Comparison of ENCODE assay signal across 9 mouse cellular contexts in genomic region chr15:103376837-103377269, GRCm38 (mm10). TPM values are rescaled to one million over a fixed set of nuclear protein-coding genes. Genes with fewer than 3 reads are reported as not detected.
DNase-seq lines count a peak whose midpoint lies in the region; ATAC-seq and TF ChIP-seq lines count a peak whose summit lies in the region.
"Had no signal": no experiment of that assay in that cellular context is flagged by ENCODE, and none has a peak within 500 bp of the region (broad histone marks: within the 10 kb centered on the region; RNA-seq: fewer than 3 reads in every experiment).

No protein-coding gene starts in this region.

- no peaks in the 10 kb centered on the region for H3K27me3 ChIP-seq in embryonic facial prominence, embryonic 11.5 days (ENCODE audit: control insufficient read depth, insufficient read depth, low read length)
- no peaks in the 10 kb centered on the region for H3K27me3 ChIP-seq in intestine, embryonic 15.5 days (replicated peaks)

- 0 out of 2 replicates have a peak, but pooled peaks have one; percentile 41 for ATAC-seq in embryonic facial prominence, embryonic 11.5 days (replicated peaks; ENCODE audit: insufficient number of reproducible peaks, low FRiP score, low TSS enrichment, low read depth)
- ATAC-seq in intestine, embryonic 15.5 days: peak; percentile 57

- no peaks in the 10 kb centered on the region for H3K9me3 ChIP-seq in embryonic facial prominence, embryonic 11.5 days (replicated peaks; ENCODE audit: control insufficient read depth, low read length)
- H3K9me3 ChIP-seq in intestine, embryonic 15.5 days: no peaks in the 10 kb centered on the region

- H3K36me3 ChIP-seq in embryonic facial prominence, embryonic 11.5 days (replicated peaks; ENCODE audit: control insufficient read depth, insufficient read depth, low read depth, low read length): no peaks in the 10 kb centered on the region
- H3K36me3 ChIP-seq in intestine, embryonic 15.5 days: no peaks in the 10 kb centered on the region

- no peak overlapping the region for H3K27ac ChIP-seq in embryonic facial prominence, embryonic 11.5 days (replicated peaks; ENCODE audit: low read depth, low read length)
- H3K27ac ChIP-seq in intestine, embryonic 15.5 days: peak overlapping the region; percentile 71
- no peak overlapping the region for H3K27ac ChIP-seq in layer of hippocampus, adult 2 months
- H3K27ac ChIP-seq: hindbrain, embryonic 14.5 days had no signal

- WGBS in embryonic facial prominence, embryonic 11.5 days: 66% methylated on average over 8 of the region's 8 CpGs
- WGBS in intestine, embryonic 15.5 days: 32% methylated on average over 8 of the region's 8 CpGs

- no peak overlapping the region for H3K9ac ChIP-seq in embryonic facial prominence, embryonic 11.5 days (replicated peaks; ENCODE audit: low read length)
- no peak overlapping the region for H3K9ac ChIP-seq in intestine, embryonic 15.5 days
- H3K9ac ChIP-seq: hindbrain, embryonic 14.5 days had no signal

- H3K4me2 ChIP-seq in embryonic facial prominence, embryonic 11.5 days (ENCODE audit: low read depth, low read length): no peak overlapping the region
- no peak overlapping the region; the same call in 1 of the 2 replicates for H3K4me2 ChIP-seq in intestine, embryonic 15.5 days (replicated peaks)
- H3K4me2 ChIP-seq: hindbrain, embryonic 14.5 days had no signal

- no peaks in the 10 kb centered on the region for H3K4me1 ChIP-seq in embryonic facial prominence, embryonic 11.5 days (ENCODE audit: control insufficient read depth, insufficient read depth, low read length)
- H3K4me1 ChIP-seq in intestine, embryonic 15.5 days (replicated peaks): peaks cover 21% of the 10 kb centered on the region

- H3K4me3 ChIP-seq in embryonic facial prominence, embryonic 11.5 days (ENCODE audit: low read depth, low read length): no peak overlapping the region
- H3K4me3 ChIP-seq in intestine, embryonic 15.5 days (replicated peaks): no peak overlapping the region
- H3K4me3 ChIP-seq in layer of hippocampus, adult 2 months: no peak overlapping the region

- peak; percentile 71 to 81 for DNase-seq in heart, adult 18-20 months
- DNase-seq in heart, adult 8-10 months (ENCODE audit: low spot score): no peak
- peak; percentile 12 for DNase-seq in embryonic facial prominence, embryonic 11.5 days (ENCODE audit: low spot score)
- DNase-seq in lung, postnatal 4 days: peak; percentile 15 to 44
- no peak for DNase-seq in layer of hippocampus, postnatal 36 days
- DNase-seq in embryo, embryonic 10 days (ENCODE audit: low spot score): no peak
- no peak for DNase-seq in layer of hippocampus, adult 2 months (ENCODE audit: low spot score in 2 of 2)

- no peak for TF ChIP-seq CTCF in layer of hippocampus, adult 2 months (conservative IDR thresholded peaks at IDR 0.05)

RNA-seq across cellular contexts. Expression of gene Itga5, which starts 10.3 kb away (rescaled TPM):
- total RNA-seq in heart, adult 18-20 months (2021): 10 to 100 TPM; 30.8 to 37.3 TPM
- total RNA-seq in heart, adult 8-10 months (2022): 10 to 100 TPM; 27.8 to 40.2 (median 33.7) TPM
- polyA plus RNA-seq in embryonic facial prominence, embryonic 11.5 days (2014; fragmentation: Nextera tagmentation; extraction: Ambion mirVana): 24.6 and 29.6 TPM in 2 replicates
- polyA plus RNA-seq in intestine, embryonic 15.5 days (2015; fragmentation: Nextera tagmentation; extraction: Ambion mirVana): 44.8 and 45.5 TPM in 2 replicates
- 1 to 10 TPM; 1.4 to 1.9 TPM for total RNA-seq in layer of hippocampus, postnatal 36 days (2021)
- 1 to 10 TPM; 1.2 to 2.1 TPM for total RNA-seq in layer of hippocampus, adult 2 months (2021)

RNA-seq across cellular contexts. Expression of gene Zfp385a, which starts 37.0 kb away (rescaled TPM):
- total RNA-seq in heart, adult 18-20 months (2021): 10 to 100 TPM in 1 of 2 experiments, 1 to 10 TPM in 1; 8.9 to 10.3 TPM
- total RNA-seq in heart, adult 8-10 months (2022): 1 to 10 TPM; 6.7 to 9.5 (median 8.8) TPM
- 12.2 and 16.6 TPM in 2 replicates for polyA plus RNA-seq in embryonic facial prominence, embryonic 11.5 days (2014; fragmentation: Nextera tagmentation; extraction: Ambion mirVana)
- polyA plus RNA-seq in intestine, embryonic 15.5 days (2015; fragmentation: Nextera tagmentation; extraction: Ambion mirVana): 5.6 TPM in 2 replicates
- total RNA-seq in layer of hippocampus, postnatal 36 days (2021): 10 to 100 TPM; 38.7 to 39.7 TPM
- total RNA-seq in layer of hippocampus, adult 2 months (2021): 10 to 100 TPM; 40.8 to 42.2 TPM

RNA-seq across cellular contexts. Expression of gene Gtsf1, which starts 53.4 kb away (rescaled TPM):
- not detected for total RNA-seq in heart, adult 18-20 months (2021)
- total RNA-seq in heart, adult 8-10 months (2022): under 1 TPM in 2 of 4 experiments, not detected in 2; 0.37 to 0.54 TPM
- 0.32 TPM in 1 of 2 replicates, not detected in the other for polyA plus RNA-seq in embryonic facial prominence, embryonic 11.5 days (2014; fragmentation: Nextera tagmentation; extraction: Ambion mirVana)
- not detected in 2 replicates for polyA plus RNA-seq in intestine, embryonic 15.5 days (2015; fragmentation: Nextera tagmentation; extraction: Ambion mirVana)
- not detected for total RNA-seq in layer of hippocampus, postnatal 36 days (2021)
- not detected for total RNA-seq in layer of hippocampus, adult 2 months (2021)
- polyA plus RNA-seq: hindbrain, embryonic 14.5 days had no signal

Comparison
In these comparisons a context has a peak if more than half of its experiments do, and no peak if none do; other contexts are left out.
1. DNase-seq: peak in heart, adult 18-20 months (2 of 2), embryonic facial prominence, embryonic 11.5 days (single experiment) and lung, postnatal 4 days (2 of 2); none in heart, adult 8-10 months (single experiment), layer of hippocampus, postnatal 36 days (0 of 2), embryo, embryonic 10 days (single experiment) and layer of hippocampus, adult 2 months (0 of 2).
2. RNA of gene Itga5, which starts 10.3 kb away (total RNA-seq): 27.8 to 40.2 TPM in heart, adult 8-10 months and 30.8 to 37.3 TPM in heart, adult 18-20 months; 1.2 to 2.1 TPM in layer of hippocampus, adult 2 months and 1.4 to 1.9 TPM in layer of hippocampus, postnatal 36 days; every median in the first group is over 4 times any median in the second.